25 mouse cellular contexts compared by ENCODE assay signal in genomic region chr3:136855996-136856395, GRCm38 (mm10).
"Had no signal": no experiment of that assay in that cellular context is flagged by ENCODE, and none has a peak within 500 bp of the region (broad histone marks: within the 10 kb centered on the region; RNA-seq: fewer than 3 reads in every experiment).

No protein-coding gene starts in this region.

- H3K27ac ChIP-seq: limb, embryonic 10.5 days; limb, embryonic 13.5 days; liver, embryonic 12.5 days; liver, embryonic 15.5 days; lung, embryonic 15.5 days; macrophage; midbrain, embryonic 12.5 days; midbrain, embryonic 15.5 days; neural tube, embryonic 12.5 days; neural tube, embryonic 15.5 days; stomach, embryonic 15.5 days had no signal

- H3K4me3 ChIP-seq: limb, embryonic 10.5 days; limb, embryonic 13.5 days; liver, embryonic 12.5 days; liver, embryonic 15.5 days; lung, embryonic 15.5 days; midbrain, embryonic 12.5 days; midbrain, embryonic 15.5 days; neural tube, embryonic 12.5 days; neural tube, embryonic 15.5 days; stomach, embryonic 15.5 days had no signal

- DNase-seq: kidney, adult 18-20 months; kidney, adult 9 months; kidney, postnatal 14 days; kidney, postnatal 4 days; layer of hippocampus, postnatal 36 days; liver; lung, adult 18-20 months; lung, postnatal 14 days; right cerebral cortex, adult 18-20 months; right cerebral cortex, postnatal 14 days; right cerebral cortex, postnatal 4 days; spleen, adult 18-20 months; thymus, adult 18-20 months; thymus, postnatal 36 days had no signal
